Mouse (Mus musculus) thymus, adult 18-20 months (tissue): ENCODE data around the gene Smc1b.
"Not testable (repeated sequence)": the region's sequence is repeated elsewhere in the genome, so short reads cannot be mapped to it uniquely, and the experiment has no call there.

Source experiments
- DNase-seq, 2 experiments: peaks; one replicate each; pipeline ENCODE4 v3.0.0; 2022; ENCODE audit warnings: mixed read lengths in 2 of 2

The Smc1b gene

GRCm38 (mm10) chr15:85132193-85132520 lies 393 bp upstream of the Smc1b start:
- no peak for DNase-seq

- no peak for DNase-seq
Observed at GRCm38 (mm10) chr15:85085641-85086040, 46.1 kb downstream of the Smc1b start.

GRCm38 (mm10) chr15:85072651-85073050 lies 59.1 kb downstream of the Smc1b start:
- DNase-seq, result no peak

GRCm38 (mm10) chr15:85070561-85070960 lies 61.2 kb downstream of the Smc1b start:
- DNase-seq, result no peak

GRCm38 (mm10) chr15:85063421-85063820 lies 68.3 kb downstream of the Smc1b start:
- DNase-seq, result no peak

- no peak for DNase-seq
Observed at GRCm38 (mm10) chr15:85055186-85055585, 76.6 kb downstream of the Smc1b start.

GRCm38 (mm10) chr15:85054098-85054497 lies 77.7 kb downstream of the Smc1b start:
- no peak for DNase-seq

- DNase-seq, result no peak
Observed at GRCm38 (mm10) chr15:85049758-85050157, 82.0 kb downstream of the Smc1b start.

GRCm38 (mm10) chr15:85047865-85048264 lies 83.9 kb downstream of the Smc1b start:
- DNase-seq, result no peak

GRCm38 (mm10) chr15:85046230-85046950 lies 85.4 kb downstream of the Smc1b start:
- no peak for DNase-seq

GRCm38 (mm10) chr15:85043761-85044160 lies 88.0 kb downstream of the Smc1b start:
- DNase-seq, result no peak

GRCm38 (mm10) chr15:85043116-85043515 lies 88.6 kb downstream of the Smc1b start:
- no peak for DNase-seq

GRCm38 (mm10) chr15:85042361-85042954 lies 89.3 kb downstream of the Smc1b start:
- peak in 1 of 2 experiments; percentile 47 for DNase-seq

- DNase-seq, result no peak
Observed at GRCm38 (mm10) chr15:85041546-85042225, 90.1 kb downstream of the Smc1b start.

- DNase-seq, result no peak
Observed at GRCm38 (mm10) chr15:85037343-85037690, 94.4 kb downstream of the Smc1b start.

GRCm38 (mm10) chr15:85036566-85037342 lies 95.0 kb downstream of the Smc1b start:
- DNase-seq, result peak; percentile 92

- not testable (repeated sequence) for DNase-seq
Observed at GRCm38 (mm10) chr15:85033916-85034315, 97.8 kb downstream of the Smc1b start.

GRCm38 (mm10) chr15:85031866-85032265 lies 99.9 kb downstream of the Smc1b start:
- no peak for DNase-seq

GRCm38 (mm10) chr15:85030643-85031042 lies 101.1 kb downstream of the Smc1b start:
- DNase-seq, result not testable (repeated sequence)

GRCm38 (mm10) chr15:85028648-85029047 lies 103.1 kb downstream of the Smc1b start, which contains the start of gene Fam118a:
Gene Fam118a, plus strand, starts transcription at chr15:85028948.
- DNase-seq, result not testable (repeated sequence)

- no peak for DNase-seq
Observed at GRCm38 (mm10) chr15:85027740-85028139, 104.0 kb downstream of the Smc1b start.

- no peak for DNase-seq
Observed at GRCm38 (mm10) chr15:85026197-85026596, 105.6 kb downstream of the Smc1b start.

GRCm38 (mm10) chr15:85022211-85022610 lies 109.6 kb downstream of the Smc1b start:
- no peak for DNase-seq
